Mouse (Mus musculus) CH12.LX (cell line): ENCODE measurements around the gene Atl3. TPM values are rescaled to one million over a fixed set of nuclear protein-coding genes. Genes with fewer than 3 reads are reported as not detected.

Experiments used
- DNase-seq: peaks from one replicate; pipeline ENCODE4 v3.0.0-alpha.2; 2013; ENCODE audit errors: extremely low read depth
- H3K27ac ChIP-seq: 2 replicates; pipeline ENCODE4 v1.5.1; 2012; ENCODE audit warnings: low read depth, mild to moderate bottlenecking, control low read depth, moderate library complexity; ENCODE audit not compliant: insufficient read depth
- H3K27me3 ChIP-seq: replicated peaks from 2 replicates; pipeline ENCODE3; 2012; ENCODE audit warnings: inconsistent platforms
- H3K36me3 ChIP-seq, 2 experiments: replicated peaks in 1 of 2; 2 replicates each; pipeline versions ENCODE3 to v1.6.1; 2012; ENCODE audit warnings: inconsistent platforms in 1 of 2, low read length in 1 of 2, mild to moderate bottlenecking in 1 of 2, mixed read lengths in 1 of 2, moderate library complexity in 1 of 2; ENCODE audit not compliant: control insufficient read depth in 1 of 2, insufficient read depth in 1 of 2
- H3K4me1 ChIP-seq, 2 experiments: 2 replicates each; pipeline ENCODE4 v1.6.1; 2012; ENCODE audit warnings: inconsistent platforms in 1 of 2, moderate library complexity in 1 of 2; ENCODE audit not compliant: insufficient read depth in 2 of 2, control insufficient read depth in 1 of 2
- H3K4me2 ChIP-seq: 2 replicates; pipeline ENCODE4 v1.6.1; 2012; ENCODE audit warnings: low read depth, mild to moderate bottlenecking, control low read depth; ENCODE audit not compliant: poor library complexity, insufficient read depth, severe bottlenecking
- H3K4me3 ChIP-seq, 3 experiments: fragments of 150-350 bp in 1 of 3; sonication (generic) in 1 of 3; replicated peaks in 1 of 3; 2 replicates each; pipeline versions ENCODE3 to v1.5.1; 2011 to 2012; ENCODE audit warnings: low read depth in 2 of 3, low read length in 2 of 3, mild to moderate bottlenecking in 2 of 3, moderate library complexity in 2 of 3, control low read depth in 1 of 3, improper control_type of control experiment in 1 of 3, inconsistent platforms in 1 of 3, mixed read lengths in 1 of 3; ENCODE audit not compliant: poor library complexity in 1 of 3
- H3K79me2 ChIP-seq: replicated peaks from 2 replicates; pipeline ENCODE4 v1.6.1; 2012; ENCODE audit warnings: mild to moderate bottlenecking, moderate library complexity; ENCODE audit not compliant: control insufficient read depth, poor library complexity, insufficient read depth, severe bottlenecking; ENCODE audit errors: extremely low read depth
- H3K9ac ChIP-seq: 2 replicates; pipeline ENCODE4 v1.6.1; 2012; ENCODE audit warnings: low read depth, mild to moderate bottlenecking, control low read depth, moderate library complexity; ENCODE audit not compliant: insufficient read depth
- H3K9me3 ChIP-seq: replicated peaks from 2 replicates; pipeline ENCODE3; 2012; ENCODE audit warnings: low read length, inconsistent platforms, mixed read lengths
- BHLHE40 ChIP-seq: IDR thresholded peaks from 2 replicates; pipeline ENCODE4 v1.6.1; 2011; ENCODE audit warnings: mild to moderate bottlenecking, low read depth, low read length, improper control_type of control experiment
- ETS1 ChIP-seq: conservative IDR thresholded peaks from 2 replicates; pipeline ENCODE4 v1.6.1; 2012; ENCODE audit warnings: low read depth, mild to moderate bottlenecking, inconsistent platforms, low read length, improper control_type of control experiment, moderate library complexity
- IRF4 ChIP-seq: IDR thresholded peaks from 2 replicates; pipeline ENCODE4 v1.6.1; 2014; ENCODE audit warnings: low read depth, mild to moderate bottlenecking, inconsistent platforms, low read length, improper control_type of control experiment
- JUND ChIP-seq: conservative IDR thresholded peaks from 2 replicates; pipeline ENCODE4 v1.6.1; 2011; ENCODE audit warnings: low read depth, low read length, improper control_type of control experiment
- MAX ChIP-seq: IDR thresholded peaks from 2 replicates; pipeline ENCODE4 v1.6.1; 2011; ENCODE audit warnings: low read length, improper control_type of control experiment
- MAZ ChIP-seq: IDR thresholded peaks from 2 replicates; pipeline ENCODE4 v1.6.1; 2012; ENCODE audit warnings: low read depth, mild to moderate bottlenecking, inconsistent platforms, low read length, improper control_type of control experiment, moderate library complexity
- MXI1 ChIP-seq: IDR thresholded peaks from 2 replicates; pipeline ENCODE4 v1.6.1; 2011; ENCODE audit warnings: mild to moderate bottlenecking, low read depth, low read length, improper control_type of control experiment
- MYC ChIP-seq: IDR thresholded peaks from 2 replicates; pipeline ENCODE4 v1.6.1; 2011; ENCODE audit warnings: low read depth, mild to moderate bottlenecking, improper control_type of control experiment, low read length
- NRF1 ChIP-seq: IDR thresholded peaks from 2 replicates; pipeline ENCODE4 v1.6.1; 2014; ENCODE audit warnings: low read depth, mild to moderate bottlenecking, inconsistent platforms, low read length, improper control_type of control experiment, moderate library complexity
- PAX5 ChIP-seq: IDR thresholded peaks from 2 replicates; pipeline ENCODE4 v1.6.1; 2012; ENCODE audit warnings: low read length, inconsistent platforms, mixed read lengths
- POLR2A ChIP-seq: IDR thresholded peaks from 2 replicates; pipeline ENCODE4 v1.6.1; 2011; ENCODE audit warnings: low read depth, mild to moderate bottlenecking, improper control_type of control experiment, low read length
- RCOR1 ChIP-seq: conservative IDR thresholded peaks from 2 replicates; pipeline ENCODE4 v1.6.1; 2012; ENCODE audit warnings: low read depth, mild to moderate bottlenecking, inconsistent platforms, low read length, improper control_type of control experiment
- SIN3A ChIP-seq: IDR thresholded peaks from 2 replicates; pipeline ENCODE4 v1.6.1; 2012; ENCODE audit warnings: low read length, improper control_type of control experiment, inconsistent platforms
- UBTF ChIP-seq: IDR thresholded peaks from 2 replicates; pipeline ENCODE4 v1.6.1; 2012; ENCODE audit warnings: low read depth, mild to moderate bottlenecking, inconsistent platforms, low read length, improper control_type of control experiment, moderate library complexity
- USF2 ChIP-seq: conservative IDR thresholded peaks from 2 replicates; pipeline ENCODE4 v1.6.1; 2011; ENCODE audit warnings: low read depth, low read length, improper control_type of control experiment
- ZC3H11A ChIP-seq: IDR thresholded peaks from 2 replicates; pipeline ENCODE4 v1.6.1; 2012; ENCODE audit warnings: low read depth, mild to moderate bottlenecking, inconsistent platforms, low read length, improper control_type of control experiment
- dilution Hi-C: fragments of 300-500 bp; cut with MboI; formaldehyde crosslinking; loops from 2 replicates; pipeline ENCODE4 v1.14.3; 2020; ENCODE audit warnings: low sequenced_read_pairs; ENCODE audit not compliant: extremely low pct_unique_long_range_greater_than_20kb, extremely low pct_ligation_motif_present
- in situ Hi-C: fragments of 300-500 bp; cut with MboI; formaldehyde crosslinking; loops from 3 replicates; pipeline ENCODE4 v1.14.3; 2019; ENCODE audit warnings: low sequenced_read_pairs, low pct_ligation_motif_present, low pct_unique_long_range_greater_than_20kb, mixed read lengths
- polyA plus RNA-seq: library from polyadenylated mRNA; unstranded; fragments of >175 nt; gene quantifications from 2 replicates; pipeline ENCODE4 v1.2.1, GENCODE M21; 2012; ENCODE audit warnings: low read depth; ENCODE audit not compliant: insufficient read length
- total RNA-seq, 2 experiments: library from RNA; depleted of rRNA; stranded (reverse); fragments of 300-350 nt in 1 of 2; fragments of >200 nt in 1 of 2; gene quantifications; 2 replicates each; pipeline ENCODE4 v1.2.3; 2012 to 2014

The Atl3 gene
- total and polyA plus RNA-seq, 3 experiments: 9.2 to 17.5 (median 14.3) TPM

DNA sequence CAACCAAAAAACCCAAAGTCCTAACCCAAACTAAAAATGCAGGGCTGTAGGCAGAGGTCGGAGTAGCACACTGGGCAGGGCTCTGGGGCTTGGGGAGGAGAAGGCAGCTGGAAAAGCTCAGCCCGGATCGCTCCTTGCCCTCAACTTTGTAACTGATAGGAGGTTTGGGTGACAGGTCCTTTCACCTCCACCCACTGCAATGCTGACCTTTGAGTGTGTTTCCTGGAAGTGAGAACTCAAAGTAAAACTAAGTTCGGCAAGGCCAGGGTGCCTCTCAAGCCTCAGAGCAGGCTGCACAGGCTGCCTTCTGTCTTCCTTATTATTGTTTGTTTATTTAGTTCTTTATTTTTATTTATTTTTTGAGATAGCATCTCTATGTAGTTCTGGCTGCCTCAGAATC lies 66.1 kb downstream of the Atl3 start:
- DNase-seq: no peak
- TF ChIP-seq PAX5 (no peak), ZC3H11A (no peak), RCOR1 (no peak), NRF1 (no peak), MXI1 (no peak), ETS1 (no peak)
- in situ Hi-C loops (no loop called here), dilution Hi-C loops (no loop called here)
- peaks cover 3 to 38% of the 10 kb centered on the region in 2 experiments; a peak in 3 of 4 replicates for H3K4me1 ChIP-seq
- H3K4me2 ChIP-seq: peak overlapping the region; percentile 39
- H3K36me3 ChIP-seq: peaks cover 0 to 12% of the 10 kb centered on the region in 2 experiments
- peak overlapping the region; percentile 6; the same call in 1 of the 2 replicates for H3K9ac ChIP-seq
- H3K4me3 ChIP-seq: no peak overlapping the region
- no peaks in the 10 kb centered on the region for H3K27me3 ChIP-seq
- no peak overlapping the region for H3K27ac ChIP-seq
- H3K79me2 ChIP-seq: no peaks in the 10 kb centered on the region; the same call in 1 of the 2 replicates
- H3K9me3 ChIP-seq: no peaks in the 10 kb centered on the region

DNA sequence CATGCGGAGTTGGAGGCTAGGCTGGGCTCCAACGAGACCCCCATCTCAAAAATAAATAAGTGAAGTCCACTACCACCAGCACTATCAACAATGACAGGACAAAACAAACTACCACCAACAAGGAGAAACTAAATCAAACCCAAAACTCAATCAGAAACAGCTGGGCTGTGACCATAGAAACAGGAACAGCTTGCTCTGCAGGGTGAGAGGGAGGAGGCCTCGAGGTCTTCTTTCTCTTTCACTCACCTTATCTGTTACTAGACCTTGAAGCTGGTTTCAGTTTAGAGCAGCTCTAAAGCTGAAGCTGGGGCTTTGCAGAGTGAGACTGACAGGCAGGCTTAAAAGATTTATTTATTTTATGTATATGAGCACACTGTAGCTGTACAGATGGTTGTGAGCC lies 67.6 kb downstream of the Atl3 start:
- peak overlapping the region in 1 of 3 experiments; percentile 3 for H3K4me3 ChIP-seq
- H3K9me3 ChIP-seq: no peaks in the 10 kb centered on the region
- peaks cover 3 to 38% of the 10 kb centered on the region in 2 experiments; a peak in 3 of 4 replicates for H3K4me1 ChIP-seq
- no peaks in the 10 kb centered on the region for H3K27me3 ChIP-seq
- H3K9ac ChIP-seq: no peak overlapping the region
- peak; percentile 26 for DNase-seq
- dilution Hi-C loops (no loop called here), in situ Hi-C loops (no loop called here)
- peaks cover 2 to 16% of the 10 kb centered on the region in 2 experiments for H3K36me3 ChIP-seq
- H3K4me2 ChIP-seq: peak overlapping the region; percentile 41; the same call in 1 of the 2 replicates
- TF ChIP-seq MYC: no peak
- TF ChIP-seq SIN3A: peak; percentile 75; the same call in 1 of the 2 replicates
- no peak for TF ChIP-seq BHLHE40
- TF ChIP-seq IRF4: peak; percentile 25; the same call in 1 of the 2 replicates
- no peak for TF ChIP-seq MAX
- TF ChIP-seq POLR2A: no peak
- no peak for TF ChIP-seq USF2
- TF ChIP-seq MAZ: no peak
- TF ChIP-seq ZC3H11A: no peak
- TF ChIP-seq UBTF: no peak
- no peak for TF ChIP-seq JUND
- H3K79me2 ChIP-seq: no peaks in the 10 kb centered on the region; the same call in 1 of the 2 replicates
- H3K27ac ChIP-seq: no peak overlapping the region
